Mouse (Mus musculus) neural tube, embryonic 14.5 days (tissue): Measurements from ENCODE around the gene Dapk3. TPM values are rescaled to one million over a fixed set of nuclear protein-coding genes. Genes with fewer than 3 reads are reported as not detected.
A peak's percentile ranks its signal among the peaks of the same experiment; 100 is the strongest.
"Not testable (repeated sequence)": the region's sequence is repeated elsewhere in the genome, so short reads cannot be mapped to it uniquely, and the experiment has no call there.

Experiments used
- ATAC-seq: fragments of 200-750 bp; cut with Nextera tagmentation; 2 replicates; pipeline ENCODE4 v1.8.0; 2017; ENCODE audit warnings: low read depth, mild to moderate bottlenecking, moderate TSS enrichment, moderate library complexity
- H3K27ac ChIP-seq: fragments of 300-500 bp; sonication (generic); 2 replicates; pipeline ENCODE4 v1.5.1; 2014; ENCODE audit warnings: low read depth, mild to moderate bottlenecking, control low read depth, low read length, moderate library complexity, mixed read lengths
- H3K27me3 ChIP-seq: fragments of 300-500 bp; sonication (generic); 2 replicates; pipeline ENCODE4 v1.6.1; 2014; ENCODE audit warnings: low read length; ENCODE audit not compliant: control insufficient read depth, insufficient read depth
- H3K36me3 ChIP-seq: fragments of 300-500 bp; sonication (generic); 2 replicates; pipeline ENCODE4 v1.6.1; 2014; ENCODE audit warnings: low read length, mixed read lengths; ENCODE audit not compliant: control insufficient read depth, insufficient read depth
- H3K4me1 ChIP-seq: fragments of 300-500 bp; sonication (generic); 2 replicates; pipeline ENCODE4 v1.6.1; 2014; ENCODE audit warnings: low read length; ENCODE audit not compliant: control insufficient read depth, insufficient read depth
- H3K4me2 ChIP-seq: fragments of 300-500 bp; sonication (generic); 2 replicates; pipeline ENCODE4 v1.6.1; 2014; ENCODE audit warnings: mild to moderate bottlenecking, low read depth, low read length, control low read depth
- H3K4me3 ChIP-seq: fragments of 300-500 bp; sonication (generic); 2 replicates; pipeline ENCODE4 v1.5.1; 2014; ENCODE audit warnings: low read depth, low read length, control low read depth, mixed read lengths
- H3K9ac ChIP-seq: fragments of 300-500 bp; sonication (generic); replicated peaks from 2 replicates; pipeline ENCODE4 v1.6.1; 2014; ENCODE audit warnings: low read depth, mild to moderate bottlenecking, control low read depth, low read length, mixed read lengths
- H3K9me3 ChIP-seq: fragments of 300-500 bp; sonication (generic); 2 replicates; pipeline ENCODE4 v1.6.1; 2016; ENCODE audit warnings: low read length; ENCODE audit not compliant: control insufficient read depth
- WGBS: fragments of 180-500 bp; shearing (Covaris S2); extraction: QIAGEN DNeasy Blood & Tissue Kit; methylation state at CpG from one replicate; pipeline ENCODE4 v1.1.7; 2014; 5-methylcytosine and 5-hydroxymethylcytosine counted together
- polyA plus RNA-seq: library from polyadenylated mRNA; unstranded; fragments of >200 nt; fragmentation: Nextera tagmentation; extraction: Ambion mirVana; gene quantifications from 2 replicates; pipeline ENCODE4 v1.2.1, GENCODE M21; 2014

Dapk3 gene
- polyA plus RNA-seq, 1 experiment from 2014 or later: 67.3 TPM

- H3K27ac ChIP-seq: not testable (repeated sequence)
- 83% methylated on average over 12 of the region's 12 CpGs for WGBS
Observed at GRCm38 (mm10) chr10:81181860-81182259, 945 bp upstream of the Dapk3 start.

GRCm38 (mm10) chr10:81183805-81184204 lies 1.0 kb downstream of the Dapk3 start, which contains the start of gene 4930442H23Rik:
Gene 4930442H23Rik (minus strand): TSS chr10:81183849.
- Histone ChIP-seq H3K4me2 (peak within 1 kb of the TSS; percentile 62), H3K27me3 (no peaks in the 10 kb centered on the region), H3K9me3 (no peaks in the 10 kb centered on the region), H3K4me1 (peaks cover 7% of the 10 kb centered on the region), H3K36me3 (peaks cover 42% of the 10 kb centered on the region), H3K4me3 (peak within 1 kb of the TSS; percentile 66), H3K27ac (peak within 1 kb of the TSS; percentile 88), H3K9ac (peak within 1 kb of the TSS; percentile 64)
- ATAC-seq: no peak
- 86% methylated on average over 5 of the region's 5 CpGs for WGBS

More at GRCm38 (mm10) chr10:81181860-81182259, 945 bp upstream of the Dapk3 start:
- not testable (repeated sequence) for H3K9ac ChIP-seq, H3K27me3 ChIP-seq, ATAC-seq, H3K4me2 ChIP-seq, H3K4me3 ChIP-seq, H3K9me3 ChIP-seq
- Histone ChIP-seq H3K4me1 (peaks cover 16% of the 10 kb centered on the region), H3K36me3 (peaks cover 50% of the 10 kb centered on the region)

- WGBS: 60% methylated on average over 4 of the region's 4 CpGs
- Histone ChIP-seq H3K4me1 (peaks cover 7% of the 10 kb centered on the region), H3K36me3 (peaks cover 34% of the 10 kb centered on the region), H3K4me3 (no peak overlapping the region), H3K27me3 (no peaks in the 10 kb centered on the region), H3K9me3 (no peaks in the 10 kb centered on the region), H3K27ac (no peak overlapping the region), H3K4me2 (no peak overlapping the region), H3K9ac (no peak overlapping the region)
- no peak for ATAC-seq
Observed at GRCm38 (mm10) chr10:81184765-81185164, 2.0 kb downstream of the Dapk3 start.

GRCm38 (mm10) chr10:81187161-81187560 lies 4.4 kb downstream of the Dapk3 start:
- peaks cover 19% of the 10 kb centered on the region for H3K36me3 ChIP-seq
- no peak overlapping the region for H3K4me3 ChIP-seq
- no peaks in the 10 kb centered on the region for H3K9me3 ChIP-seq
- H3K4me1 ChIP-seq: peaks cover 7% of the 10 kb centered on the region
- H3K9ac ChIP-seq: no peak overlapping the region
- H3K27ac ChIP-seq: no peak overlapping the region
- no peak for ATAC-seq
- no peak overlapping the region for H3K4me2 ChIP-seq
- no peaks in the 10 kb centered on the region for H3K27me3 ChIP-seq
- WGBS: 94% methylated on average over 9 of the region's 9 CpGs

- H3K9me3 ChIP-seq: no peaks in the 10 kb centered on the region
- peaks cover 16% of the 10 kb centered on the region for H3K36me3 ChIP-seq
- no peak overlapping the region for H3K4me3 ChIP-seq
- H3K27ac ChIP-seq: no peak overlapping the region
- H3K9ac ChIP-seq: no peak overlapping the region
- H3K27me3 ChIP-seq: no peaks in the 10 kb centered on the region
- H3K4me1 ChIP-seq: peaks cover 5% of the 10 kb centered on the region
- no peak for ATAC-seq
- WGBS: 79% methylated on average over 26 of the region's 26 CpGs
- no peak overlapping the region for H3K4me2 ChIP-seq
Observed at GRCm38 (mm10) chr10:81189821-81190220, 7.0 kb downstream of the Dapk3 start.

GRCm38 (mm10) chr10:81190236-81190911 lies 7.6 kb downstream of the Dapk3 start:
- WGBS: 70% methylated on average over 31 of the region's 31 CpGs
- H3K4me2 ChIP-seq: no peak overlapping the region
- peaks cover 16% of the 10 kb centered on the region for H3K36me3 ChIP-seq
- no peaks in the 10 kb centered on the region for H3K27me3 ChIP-seq
- H3K9ac ChIP-seq: no peak overlapping the region
- no peaks in the 10 kb centered on the region for H3K9me3 ChIP-seq
- H3K4me3 ChIP-seq: no peak overlapping the region
- peaks cover 5% of the 10 kb centered on the region for H3K4me1 ChIP-seq
- ATAC-seq: no peak
- no peak overlapping the region for H3K27ac ChIP-seq

GRCm38 (mm10) chr10:81190912-81191321 lies 8.1 kb downstream of the Dapk3 start:
- ATAC-seq: no peak
- Histone ChIP-seq H3K9me3 (no peaks in the 10 kb centered on the region), H3K4me1 (peaks cover 5% of the 10 kb centered on the region), H3K4me3 (no peak overlapping the region), H3K27ac (no peak overlapping the region), H3K9ac (no peak overlapping the region), H3K4me2 (no peak overlapping the region), H3K27me3 (no peaks in the 10 kb centered on the region), H3K36me3 (peaks cover 16% of the 10 kb centered on the region)
- WGBS: 68% methylated on average over 6 of the region's 6 CpGs

GRCm38 (mm10) chr10:81191342-81191982 lies 8.7 kb downstream of the Dapk3 start:
- 92% methylated on average over 18 of the region's 18 CpGs for WGBS

GRCm38 (mm10) chr10:81192270-81192967 lies 9.6 kb downstream of the Dapk3 start:
- Histone ChIP-seq H3K27ac (peak overlapping the region; percentile 97), H3K9me3 (no peaks in the 10 kb centered on the region), H3K4me2 (peak overlapping the region; percentile 98), H3K36me3 (peaks cover 12% of the 10 kb centered on the region), H3K4me3 (peak overlapping the region; percentile 56), H3K27me3 (no peaks in the 10 kb centered on the region), H3K4me1 (peaks cover 5% of the 10 kb centered on the region), H3K9ac (peak overlapping the region; percentile 78)
- WGBS: under 1% methylated on average over 92 of the region's 93 CpGs
- peak; percentile 87 for ATAC-seq

More at GRCm38 (mm10) chr10:81191342-81191982, 8.7 kb downstream of the Dapk3 start:
- H3K36me3 ChIP-seq: peaks cover 16% of the 10 kb centered on the region
- H3K27me3 ChIP-seq: no peaks in the 10 kb centered on the region
- no peaks in the 10 kb centered on the region for H3K9me3 ChIP-seq
- ATAC-seq: no peak
- H3K4me3 ChIP-seq: peak overlapping the region; percentile 56
- H3K4me1 ChIP-seq: peaks cover 5% of the 10 kb centered on the region
- H3K9ac ChIP-seq: no peak overlapping the region
- H3K4me2 ChIP-seq: peak overlapping the region; percentile 98
- peak overlapping the region; percentile 97 for H3K27ac ChIP-seq
